Mouse (Mus musculus) thymus, postnatal 4 days (tissue): ENCODE data around the gene Adarb2.

ENCODE experiments used
- DNase-seq: peaks from one replicate; pipeline ENCODE4 v3.0.0; 2021

Adarb2 gene

DNA sequence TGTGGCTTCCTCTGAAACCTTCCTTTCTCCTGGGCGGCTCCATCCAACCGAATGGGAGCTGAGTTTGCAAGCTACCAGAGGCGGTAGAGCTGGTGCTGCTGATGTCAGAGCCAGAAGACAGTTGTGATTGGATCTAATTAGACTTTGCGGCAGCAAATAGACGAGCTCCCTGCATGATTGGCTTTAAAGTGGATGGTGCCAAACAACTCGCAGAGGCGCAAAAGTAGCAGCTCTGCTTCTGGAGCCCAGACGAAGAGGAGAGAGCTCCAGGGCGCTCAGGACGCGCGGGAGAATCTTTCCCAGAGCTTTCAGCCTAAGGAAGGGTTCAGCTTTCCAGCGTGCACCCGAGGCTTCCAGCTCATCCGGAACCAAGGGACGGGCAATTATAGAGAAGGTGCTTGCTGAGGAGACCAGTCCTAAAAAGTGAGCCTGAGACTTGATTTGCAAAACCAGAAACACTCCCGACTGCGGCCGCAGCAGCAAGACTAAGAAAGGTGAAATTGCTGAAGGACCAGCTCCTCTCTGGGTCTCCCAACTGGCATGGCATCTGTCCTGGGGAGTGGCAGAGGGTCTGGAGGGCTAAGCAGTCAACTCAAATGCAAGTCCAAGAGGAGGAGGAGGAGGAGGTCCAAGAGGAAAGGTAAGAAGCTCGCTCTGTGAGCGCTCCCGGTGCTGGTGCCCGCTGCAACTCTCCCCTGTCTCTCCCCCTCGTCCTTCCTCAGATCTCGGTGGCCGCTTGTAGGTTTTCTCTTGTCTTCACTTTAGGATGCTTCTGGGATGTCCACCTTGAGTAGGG, at the start of gene Adarb2:
TSS of gene Adarb2 (plus strand) at position 186 of the 796 bp plus-strand sequence.
- peak; percentile 5 for DNase-seq

DNA sequence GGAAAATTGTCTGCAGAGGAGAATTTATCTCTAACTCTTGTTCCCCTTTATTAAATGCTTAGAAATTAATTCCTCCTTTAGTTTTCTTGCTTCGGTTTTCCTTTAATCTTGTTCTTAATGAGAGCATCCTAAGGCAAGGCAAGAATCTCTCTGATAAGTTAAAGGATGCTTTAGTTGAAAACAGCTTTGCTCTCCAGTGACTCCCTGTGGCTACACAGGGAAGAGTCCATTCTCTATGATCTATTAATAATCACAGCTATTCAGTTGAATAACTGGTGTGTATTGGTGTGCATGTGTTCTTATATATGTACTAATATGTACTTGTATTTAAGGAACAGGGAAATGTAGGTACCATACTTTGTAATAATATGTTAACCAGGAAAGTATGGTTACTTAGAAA, 28.9 kb upstream of the Adarb2 start:
- no peak for DNase-seq

DNA sequence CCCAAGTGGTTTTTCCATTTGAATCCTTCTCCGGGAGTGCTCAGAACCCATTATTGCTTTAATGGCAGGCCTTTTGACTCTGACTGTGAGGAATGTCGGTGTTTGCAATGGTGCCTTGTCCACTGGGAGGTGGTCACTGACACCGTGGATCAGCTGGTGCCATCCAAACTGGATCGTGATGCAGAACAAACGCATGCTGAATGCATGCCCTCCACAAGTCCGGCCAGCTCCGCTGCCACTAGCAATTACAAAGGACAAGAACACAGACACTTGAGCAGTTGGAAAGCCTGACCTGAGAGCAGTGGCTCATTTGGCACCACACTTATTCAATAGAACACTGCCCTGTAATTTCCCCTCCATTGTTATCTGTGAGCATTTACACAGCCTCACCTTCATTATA, 10.7 kb upstream of the Adarb2 start:
- no peak for DNase-seq

DNA sequence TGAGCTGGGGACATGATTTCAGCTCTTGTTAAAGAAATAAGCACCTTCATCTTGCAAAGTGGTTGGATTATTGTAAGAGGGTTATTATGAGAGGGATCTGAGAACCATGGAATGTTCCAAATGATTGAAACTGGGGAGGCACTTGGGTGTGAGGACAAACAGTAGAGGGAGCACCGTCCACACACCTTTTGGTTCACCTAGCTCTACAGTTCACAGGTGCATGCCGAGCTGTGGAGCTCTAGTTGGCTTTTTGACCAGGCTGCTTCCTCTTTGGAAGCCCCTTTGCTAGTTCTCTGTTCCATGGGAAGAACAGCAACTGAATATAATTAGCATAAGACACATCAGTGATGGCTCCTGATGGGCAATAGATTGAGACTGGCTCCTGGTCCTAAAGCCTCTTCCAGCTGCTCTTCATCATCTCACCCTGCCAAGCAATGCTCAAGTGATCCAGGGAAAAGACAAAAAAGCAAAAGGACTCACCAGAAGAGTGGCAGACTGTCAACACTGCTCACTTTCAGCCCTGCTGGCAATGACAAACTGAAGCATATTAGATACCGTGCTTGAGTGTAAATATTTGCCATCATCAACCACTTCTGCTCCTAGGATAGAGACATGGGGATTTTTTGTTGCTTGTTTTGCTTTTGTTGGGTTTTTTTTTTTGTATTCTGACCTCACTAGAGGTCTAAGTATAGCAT, 3.3 kb upstream of the Adarb2 start:
- DNase-seq: no peak

DNA sequence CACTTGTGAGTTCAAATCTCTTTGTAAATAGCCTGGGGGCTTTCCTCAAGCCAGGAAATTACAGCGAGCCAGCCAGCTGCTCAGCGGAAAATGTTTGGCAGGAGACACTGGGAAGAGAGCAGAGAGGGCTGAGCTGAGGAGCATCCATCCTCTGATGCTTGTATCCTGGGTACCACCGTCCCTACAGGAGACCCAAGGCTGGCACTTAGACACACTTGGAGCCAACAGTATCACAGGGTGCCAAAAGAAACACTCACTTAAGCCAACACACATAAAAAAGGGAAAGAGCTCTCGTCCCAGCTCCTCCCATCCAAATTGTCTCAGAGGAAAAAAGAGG, 779 bp downstream of the Adarb2 start:
- no peak for DNase-seq

DNA sequence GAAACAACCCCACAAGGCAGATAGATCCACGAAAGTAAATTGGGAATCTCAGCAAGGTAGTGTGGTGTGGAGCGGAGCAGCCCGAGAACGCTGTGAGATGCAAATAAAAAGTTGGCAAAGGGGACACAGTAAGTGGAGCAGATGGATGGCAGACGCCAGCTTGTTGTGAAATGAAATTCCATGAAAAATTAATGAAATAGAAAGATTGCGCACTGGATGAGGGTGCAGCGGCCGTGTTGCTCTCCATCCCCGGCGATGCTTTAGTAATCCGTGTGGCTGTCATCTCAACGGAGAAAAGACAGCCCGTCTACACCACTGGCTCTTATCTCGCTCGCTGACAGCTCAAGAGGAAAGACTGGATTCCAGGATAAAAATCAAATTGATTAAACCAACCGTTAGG, 4.7 kb downstream of the Adarb2 start:
- DNase-seq: no peak

DNA sequence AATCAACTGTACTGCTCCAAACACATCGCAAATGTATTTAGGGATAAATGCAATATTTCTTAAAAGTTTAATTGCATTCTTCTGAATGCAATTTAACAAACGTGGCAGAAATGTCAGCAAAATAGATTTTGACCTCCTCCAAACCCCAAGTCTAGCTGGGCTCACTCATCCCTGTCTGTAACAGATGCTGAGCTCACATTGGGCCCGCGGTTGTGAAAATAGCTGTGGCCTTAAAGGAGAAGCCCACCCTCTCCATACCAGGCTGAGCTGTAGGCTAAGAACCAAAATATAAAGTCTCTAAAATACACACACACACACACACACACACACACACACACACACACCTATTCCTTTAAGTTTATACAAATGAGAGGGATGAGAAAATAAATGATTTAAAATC, 8.1 kb downstream of the Adarb2 start:
- no peak for DNase-seq

DNA sequence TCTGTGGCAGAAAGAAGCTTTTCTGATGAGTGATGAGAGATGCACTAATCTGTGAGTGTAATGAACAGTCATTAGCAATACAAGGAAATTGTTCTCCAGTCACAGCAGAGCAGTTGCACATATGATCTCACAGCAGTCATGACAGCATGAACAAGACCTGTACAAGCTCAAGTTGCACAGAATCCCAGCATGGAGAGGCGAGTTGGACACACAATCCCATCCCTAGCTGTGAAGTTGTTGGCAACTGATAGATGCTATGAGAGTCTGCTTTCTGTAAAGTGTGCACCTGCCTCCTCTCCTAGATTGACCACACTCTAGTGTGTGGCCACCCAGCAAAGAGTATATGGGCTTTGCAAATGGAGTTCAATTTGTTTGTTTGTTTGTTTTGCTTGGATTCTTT, 36.2 kb downstream of the Adarb2 start:
- no peak for DNase-seq

DNA sequence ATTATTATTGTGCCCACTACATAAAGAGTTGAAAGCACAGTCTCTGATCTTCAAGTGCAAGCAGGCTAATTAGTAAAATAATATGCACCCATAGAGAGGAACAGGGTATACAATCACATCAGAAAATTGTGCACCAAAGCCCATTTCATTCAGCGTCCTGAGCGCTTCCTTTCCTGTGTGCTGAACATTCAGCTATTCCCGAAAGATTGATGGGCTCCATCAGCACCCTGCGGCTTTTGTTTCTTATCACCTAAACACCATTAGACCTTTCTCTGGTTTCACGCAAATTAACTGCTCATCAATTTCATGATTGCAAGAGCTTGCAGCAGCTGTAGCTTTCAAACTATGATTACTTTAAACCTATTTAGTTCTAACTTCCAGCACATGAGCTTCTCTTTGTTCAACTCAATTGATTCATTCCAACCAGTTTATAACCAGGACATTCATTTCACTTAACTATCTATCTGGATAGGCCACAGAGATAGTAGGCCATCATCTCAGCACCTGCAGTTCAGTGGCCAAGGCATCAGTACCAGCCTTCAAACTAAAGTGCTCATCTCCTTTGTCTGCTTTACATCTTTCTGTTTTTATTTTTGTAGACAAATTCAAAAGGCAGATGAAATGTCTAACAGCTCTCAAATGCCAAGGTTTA, 45.5 kb downstream of the Adarb2 start:
- DNase-seq: no peak

DNA sequence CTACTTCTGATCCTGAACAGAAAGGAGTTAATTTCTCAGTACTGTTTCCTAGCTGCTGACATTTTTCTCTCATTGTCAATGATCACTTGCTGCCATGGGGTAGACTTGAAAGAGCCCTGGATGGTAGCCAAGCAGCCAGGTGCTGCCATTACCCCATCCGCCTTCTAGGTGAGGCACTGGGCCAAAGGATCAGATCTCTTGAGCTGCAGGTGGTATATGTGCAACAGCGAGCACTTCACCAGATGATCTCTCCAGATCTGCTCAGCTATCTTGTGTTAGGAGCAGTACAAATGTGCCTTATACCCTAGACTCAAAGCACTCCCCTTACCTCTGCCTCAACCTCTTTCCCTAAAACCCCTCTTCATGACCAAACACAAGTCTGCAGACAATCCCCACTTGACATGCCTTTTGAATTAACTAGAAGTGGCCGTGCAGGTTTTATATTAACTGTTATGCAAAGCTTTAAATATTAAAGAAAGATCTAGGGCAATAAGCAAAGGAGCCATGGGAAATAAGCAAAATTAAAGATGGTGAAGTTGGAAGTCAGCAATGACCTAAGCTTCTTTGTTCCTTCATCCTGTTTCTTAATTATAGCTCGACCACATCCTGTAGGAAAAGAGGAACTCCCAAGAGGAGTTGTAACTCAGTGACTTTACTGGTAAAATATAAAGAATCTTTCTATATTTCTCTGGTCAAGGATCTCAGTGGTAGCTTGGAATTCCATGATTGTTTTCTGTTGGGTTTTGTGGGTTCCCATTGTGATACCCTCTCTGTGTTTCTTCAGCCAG, 69.7 kb downstream of the Adarb2 start:
- no peak for DNase-seq

DNA sequence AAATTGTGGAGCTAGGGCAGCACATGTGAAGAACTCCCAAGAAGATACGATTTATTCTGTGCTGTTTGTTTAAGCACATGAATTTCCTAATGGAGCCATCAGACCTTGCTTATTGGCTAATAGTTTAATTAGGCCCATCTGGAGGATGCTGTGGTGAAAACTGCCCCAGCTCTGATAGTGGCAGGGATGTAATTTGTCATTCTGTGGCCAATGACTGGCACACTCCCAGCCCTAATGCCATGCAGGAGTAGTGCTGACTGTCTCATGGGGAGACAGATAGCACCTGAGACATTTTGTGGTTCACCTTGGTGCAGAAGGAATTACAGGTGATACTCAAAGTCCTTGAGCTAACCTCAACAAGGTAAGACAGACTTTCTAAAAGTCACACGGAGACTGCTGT, 80.5 kb downstream of the Adarb2 start:
- DNase-seq: no peak

DNA sequence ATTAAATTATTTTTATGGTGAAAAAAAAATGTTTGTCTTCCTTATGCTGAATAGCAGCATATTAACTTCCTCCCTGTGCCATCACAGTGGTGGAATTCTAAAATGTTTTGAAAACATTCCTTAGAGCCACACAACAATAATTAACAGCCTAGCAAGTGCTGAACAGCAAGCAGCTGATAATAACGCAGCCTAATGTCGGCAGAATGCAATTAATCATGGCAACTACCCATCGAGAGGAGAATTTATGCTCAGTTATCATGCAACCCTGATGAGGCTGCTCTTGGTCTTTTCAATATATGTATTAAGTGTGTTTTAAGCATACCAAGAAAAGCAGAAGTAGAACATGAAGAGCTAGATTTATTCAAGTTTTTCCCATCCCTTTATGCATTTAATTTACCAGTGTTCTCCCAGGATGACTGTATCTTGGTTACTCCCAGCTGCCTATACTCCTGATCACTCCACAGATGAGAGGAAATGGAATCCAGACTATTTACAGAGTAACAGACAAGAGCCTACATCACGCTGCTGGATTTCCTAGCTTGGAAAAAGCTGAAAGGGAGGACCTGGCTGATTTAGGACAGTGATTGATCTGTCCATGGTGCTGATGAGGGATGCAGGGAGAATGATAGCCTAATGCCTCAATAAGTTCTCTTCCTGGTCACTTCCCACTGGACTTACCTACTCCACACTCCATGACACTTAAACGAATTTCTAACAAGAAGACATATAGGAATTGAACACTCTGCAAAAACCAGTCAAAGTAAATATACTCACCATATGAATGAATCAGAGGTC, 113.9 kb downstream of the Adarb2 start:
- no peak for DNase-seq

DNA sequence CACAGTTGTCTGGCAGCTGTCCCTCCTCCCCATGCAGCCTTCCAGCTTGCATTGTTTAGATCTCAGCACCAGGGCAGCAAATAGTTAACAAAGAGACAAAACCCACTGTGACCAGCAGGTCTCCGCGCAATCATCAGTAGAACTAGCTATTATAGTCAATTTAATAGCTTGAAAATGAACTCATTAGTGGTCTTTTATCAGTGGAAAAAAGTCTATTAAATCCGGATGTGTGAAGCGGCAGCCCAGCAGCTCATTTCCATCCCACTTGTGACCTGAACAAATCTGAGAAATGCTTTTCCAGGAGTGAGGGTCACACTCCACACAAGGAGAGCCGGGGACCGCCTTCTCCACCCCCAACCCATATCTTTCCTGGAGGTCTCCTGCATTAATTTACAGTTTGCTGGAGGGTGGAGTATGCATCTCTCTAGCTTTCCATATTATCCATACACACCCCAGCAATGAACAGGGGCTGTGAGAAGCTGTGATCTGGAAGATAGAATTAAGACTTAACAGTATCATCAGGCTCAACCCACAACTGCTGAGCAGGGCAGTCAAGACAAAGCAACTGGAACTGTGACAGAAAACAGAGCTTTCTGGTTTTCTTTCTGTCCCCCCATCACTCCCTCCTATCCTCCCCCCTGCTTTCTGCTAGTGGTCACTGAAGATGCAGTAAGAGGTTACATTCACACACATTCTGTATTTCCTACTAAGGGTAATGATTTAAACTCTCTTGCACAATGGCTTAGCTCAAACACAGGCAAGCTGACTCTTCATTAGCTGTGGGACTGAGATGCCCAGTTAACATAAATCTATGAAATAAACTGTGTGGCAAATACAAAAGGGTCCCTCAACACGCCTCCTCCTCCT, 131.2 kb downstream of the Adarb2 start:
- no peak for DNase-seq

DNA sequence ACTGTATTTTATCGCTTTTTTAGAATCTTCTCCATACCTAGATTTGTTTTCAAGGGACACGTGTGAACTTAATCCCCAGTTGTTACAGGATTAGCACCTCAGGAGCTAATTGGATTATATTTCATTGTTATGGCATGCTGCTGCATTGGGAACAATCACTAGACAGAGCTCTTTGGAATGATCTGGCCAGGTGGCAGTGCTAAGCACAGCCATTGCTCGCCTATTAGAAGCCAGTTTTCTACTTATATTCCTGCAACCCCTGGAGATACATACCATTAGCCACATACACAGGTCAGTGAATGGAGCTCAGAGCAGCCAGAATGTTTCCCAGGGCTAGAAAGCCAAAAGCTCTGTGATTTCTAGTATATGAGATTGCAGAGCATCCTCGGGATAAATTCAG, 131.9 kb downstream of the Adarb2 start:
- DNase-seq: no peak

DNA sequence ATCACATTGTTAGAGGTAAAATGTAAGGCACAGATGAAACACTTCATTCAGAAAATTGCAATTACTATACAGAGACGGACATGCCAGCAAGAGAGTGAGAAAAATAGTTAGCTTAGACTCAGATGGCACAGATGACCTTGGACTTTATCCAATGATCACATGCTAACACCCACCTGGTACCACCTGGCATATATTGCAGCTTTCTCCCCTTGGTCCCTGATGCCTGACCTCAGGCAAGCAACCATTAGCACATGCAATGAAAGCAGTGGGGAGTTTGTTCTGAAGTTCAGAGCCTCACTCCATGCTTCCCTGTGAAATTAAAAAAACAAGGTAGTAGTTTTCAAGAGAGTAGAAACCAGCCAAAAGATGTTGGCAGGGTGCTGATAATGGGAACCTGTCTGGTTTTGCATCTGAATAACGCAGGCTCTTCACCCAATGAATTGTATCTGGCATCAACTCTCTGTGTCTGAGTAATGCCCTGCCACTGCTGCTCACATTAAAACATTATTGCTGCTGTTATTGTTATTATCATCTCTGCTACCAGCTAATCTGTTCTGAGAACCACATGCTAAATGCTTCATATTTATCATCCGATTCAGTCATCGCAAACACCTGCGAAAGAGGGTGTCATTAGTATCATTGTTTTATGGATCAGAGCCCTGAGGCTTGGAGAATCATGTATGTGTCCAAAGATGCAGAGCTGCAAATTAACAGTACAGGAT, 138.6 kb downstream of the Adarb2 start:
- no peak for DNase-seq

DNA sequence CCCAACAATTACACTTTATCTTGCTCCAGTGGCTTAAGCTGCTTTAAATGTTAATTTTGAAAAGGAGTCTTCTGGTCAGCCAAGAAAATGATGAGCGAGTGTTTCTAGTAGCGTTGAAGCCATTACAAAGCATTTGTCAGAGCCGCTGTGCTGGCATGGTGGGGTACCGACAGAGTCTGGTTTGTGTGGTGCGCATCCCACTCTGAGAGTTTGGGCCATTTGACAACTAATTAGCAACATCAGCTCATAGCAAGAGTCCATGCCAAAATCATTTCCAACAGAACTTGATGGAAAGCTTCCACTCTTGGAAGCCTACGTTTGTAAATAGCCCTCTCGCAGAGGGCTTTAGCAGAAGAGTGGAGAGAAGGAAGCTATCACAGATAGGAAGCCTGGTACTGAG, 144.5 kb downstream of the Adarb2 start:
- no peak for DNase-seq

DNA sequence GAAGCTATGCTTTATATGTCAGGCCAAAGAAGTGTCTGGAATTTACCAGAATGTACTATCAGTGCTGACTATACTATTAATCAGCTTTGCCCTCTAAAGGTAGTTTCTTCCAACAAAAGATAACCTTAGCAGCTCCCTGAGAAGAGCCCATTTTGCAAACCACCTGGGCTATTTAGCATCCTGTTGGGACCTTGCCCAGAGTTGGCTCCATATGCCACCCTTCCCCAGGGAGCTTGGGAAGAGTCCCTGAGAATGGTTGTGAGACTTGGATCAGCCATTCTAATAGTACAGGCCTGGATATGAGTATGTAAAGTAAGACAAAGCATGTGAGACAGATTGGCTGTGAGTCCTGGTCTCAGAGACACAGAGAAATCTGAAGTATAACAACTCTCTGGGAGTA, 149.7 kb downstream of the Adarb2 start:
- DNase-seq: no peak

DNA sequence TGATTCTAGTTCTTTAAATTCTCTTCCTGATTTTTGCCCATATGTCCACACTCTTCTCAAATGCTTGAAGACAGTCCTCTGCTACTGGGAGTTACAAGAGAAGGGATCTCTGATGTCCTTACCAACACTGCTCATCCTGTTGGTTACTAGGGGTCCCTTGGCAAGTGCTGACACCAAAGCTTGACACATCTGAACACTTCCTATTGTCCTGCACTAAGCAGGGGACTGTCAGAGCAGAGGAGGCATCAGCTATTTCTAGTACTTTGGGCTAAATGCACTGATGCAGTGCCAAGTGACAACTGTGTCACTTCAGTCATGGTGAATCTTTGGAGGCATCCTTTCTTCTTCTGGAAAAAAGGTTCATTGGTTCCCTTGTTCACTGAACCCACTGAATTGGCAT, 150.3 kb downstream of the Adarb2 start:
- DNase-seq: no peak

DNA sequence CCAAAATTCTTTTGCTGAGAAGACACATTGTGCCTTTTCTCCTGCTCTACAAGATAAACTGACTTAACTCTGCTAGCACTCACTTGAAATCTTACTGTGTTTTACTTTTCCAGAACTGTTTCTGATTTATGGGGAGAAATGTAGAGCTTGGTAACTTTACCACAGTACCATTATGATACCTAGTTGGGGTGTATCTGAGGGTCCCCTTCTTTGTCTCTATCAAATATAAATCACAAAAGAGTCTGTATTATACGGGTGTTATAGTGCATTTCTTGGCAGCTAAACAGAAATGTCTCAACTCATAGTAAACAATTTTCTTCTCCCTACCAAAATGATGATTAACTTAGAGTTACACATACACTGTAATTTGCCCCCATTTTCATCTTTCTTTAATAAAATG, 162.9 kb downstream of the Adarb2 start:
- no peak for DNase-seq

DNA sequence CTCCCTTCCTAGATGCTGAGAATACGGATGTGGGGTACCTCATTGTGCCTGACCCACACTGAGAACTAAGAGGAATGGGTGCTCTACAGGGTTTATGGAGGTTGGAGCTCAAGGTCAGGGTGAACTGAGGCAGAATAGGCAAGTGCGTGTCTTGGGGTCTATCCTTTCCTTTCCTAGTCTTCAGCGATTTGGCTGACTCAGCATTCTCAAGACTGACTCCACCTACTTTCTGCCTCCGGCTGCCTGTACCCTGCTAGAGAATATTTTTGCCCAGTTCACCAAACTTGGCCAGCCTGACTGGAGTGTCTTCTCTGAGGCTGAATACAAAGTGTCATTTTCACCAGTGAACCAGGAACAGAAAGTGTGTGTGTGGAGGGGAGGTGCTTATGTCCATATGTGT, 163.4 kb downstream of the Adarb2 start:
- no peak for DNase-seq

DNA sequence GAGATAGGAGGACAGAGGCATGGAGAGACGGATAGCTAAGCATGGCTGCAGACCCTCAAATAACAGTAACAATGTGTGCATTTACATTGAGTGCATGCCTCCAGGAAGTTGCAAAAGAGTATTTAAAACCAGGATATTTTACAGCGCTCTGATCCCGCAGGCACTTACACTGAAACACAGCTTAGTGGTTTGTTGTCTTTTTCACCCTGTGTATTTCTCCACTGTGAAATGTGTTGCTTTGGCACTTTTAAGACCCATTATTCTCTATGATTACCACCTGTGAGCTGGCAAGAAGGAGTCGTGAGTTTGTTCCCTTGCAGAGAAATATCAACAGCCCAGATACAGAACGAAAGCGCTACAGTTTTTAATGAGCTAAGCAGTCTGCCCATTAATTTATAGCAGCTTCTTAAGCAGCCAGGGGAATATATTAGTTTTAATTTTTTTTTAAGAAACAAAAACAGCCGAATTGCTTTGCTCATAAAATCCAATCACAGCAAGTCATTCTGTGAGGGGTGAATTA, 167.3 kb downstream of the Adarb2 start:
- DNase-seq: no peak
